ENCODE assay signal across 9 mouse cellular contexts in the genomic region with DNA sequence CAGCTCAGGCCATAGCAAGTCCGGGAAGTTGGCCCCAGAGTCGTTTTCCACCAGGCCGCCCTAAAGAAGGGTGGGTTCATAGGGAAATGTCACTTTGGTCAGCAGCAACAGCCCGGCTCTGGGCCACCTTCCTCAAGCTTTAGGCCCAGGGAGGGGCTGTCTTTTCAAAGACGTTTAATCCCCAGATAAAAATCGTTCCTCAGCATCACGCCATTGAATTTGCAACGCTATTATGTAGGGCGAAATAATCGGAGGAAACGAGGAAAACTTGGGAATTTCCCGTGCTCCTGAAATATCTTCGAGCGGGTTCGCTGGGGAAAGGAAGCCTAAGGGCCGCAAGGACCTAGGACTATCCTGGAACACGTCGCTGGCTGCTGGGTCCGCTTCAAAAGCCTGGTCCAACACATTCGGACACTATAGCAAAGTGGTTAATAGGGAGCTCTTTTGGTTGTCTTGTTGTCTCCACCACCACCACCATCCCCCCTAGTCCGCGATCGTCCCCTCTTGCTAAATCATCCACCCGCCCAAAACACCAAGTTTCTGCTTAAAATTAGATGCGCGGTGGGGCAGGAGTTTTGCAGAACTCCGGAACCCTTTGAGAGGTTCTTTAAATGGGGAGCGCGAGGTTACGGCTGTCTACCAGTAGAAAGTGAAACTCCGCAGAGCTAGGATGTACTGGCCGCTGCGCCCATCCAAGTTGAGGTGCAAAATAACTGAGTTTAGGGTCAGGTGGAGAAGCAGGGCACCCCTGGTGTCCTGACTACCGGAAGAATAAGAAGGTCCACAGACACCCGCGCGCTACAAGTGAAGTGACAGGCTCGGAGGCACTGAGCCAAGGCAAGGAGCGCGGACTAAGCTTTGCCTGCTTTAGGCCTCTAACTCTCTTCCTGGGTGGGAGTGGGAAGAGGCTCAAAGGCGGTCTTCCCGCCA. TPM values are rescaled to one million over a fixed set of nuclear protein-coding genes. Genes with fewer than 3 reads are reported as not detected.
DNase-seq lines count a peak whose midpoint lies in the region; ATAC-seq and TF ChIP-seq lines count a peak whose summit lies in the region.
"Had no signal": no experiment of that assay in that cellular context is flagged by ENCODE, and none has a peak within 500 bp of the region (broad histone marks: within the 10 kb centered on the region; RNA-seq: fewer than 3 reads in every experiment).

No protein-coding gene starts in this region.

- no peak overlapping the region for H3K27ac ChIP-seq in kidney, adult 2 months (ENCODE audit: insufficient read depth, low read depth, low read length)
- 0 out of 2 replicates have a peak overlapping the region, but pooled peaks have one; percentile 2 for H3K27ac ChIP-seq in heart, embryonic 15.5 days
- no peak overlapping the region for H3K27ac ChIP-seq in liver, embryonic 11.5 days (ENCODE audit: low read depth, low read length)

- H3K4me3 ChIP-seq in kidney, adult 2 months (ENCODE audit: insufficient read depth, low read depth, low read length) = peak overlapping the region; percentile 70
- peak overlapping the region; percentile 59 for H3K4me3 ChIP-seq in heart, embryonic 15.5 days
- peak overlapping the region; percentile 43 for H3K4me3 ChIP-seq in liver, embryonic 11.5 days (ENCODE audit: low read depth, low read length)

- H3K36me3 ChIP-seq in kidney, adult 2 months (ENCODE audit: control insufficient read depth, insufficient read depth, low read length) = no peaks in the 10 kb centered on the region
- no peaks in the 10 kb centered on the region for H3K36me3 ChIP-seq in heart, embryonic 15.5 days
- no peaks in the 10 kb centered on the region for H3K36me3 ChIP-seq in liver, embryonic 11.5 days (ENCODE audit: control insufficient read depth, insufficient read depth, low read length)
- H3K36me3 ChIP-seq: G1E had no signal

- H3K9me3 ChIP-seq in heart, embryonic 15.5 days (replicated peaks) = no peaks in the 10 kb centered on the region
- H3K9me3 ChIP-seq in liver, embryonic 11.5 days (ENCODE audit: control insufficient read depth, low read length) = no peaks in the 10 kb centered on the region

- no peak for ATAC-seq in heart, embryonic 15.5 days (replicated peaks; ENCODE audit: insufficient number of reproducible peaks, insufficient read depth, low FRiP score, low read depth)
- ATAC-seq in liver, embryonic 11.5 days (replicated peaks; ENCODE audit: low FRiP score) = no peak

- peak overlapping the region; percentile 53 for H3K9ac ChIP-seq in heart, embryonic 15.5 days
- no peak overlapping the region for H3K9ac ChIP-seq in liver, embryonic 11.5 days (ENCODE audit: low read depth, low read length)

- H3K4me2 ChIP-seq in heart, embryonic 15.5 days = peak overlapping the region; percentile 95
- H3K4me2 ChIP-seq in liver, embryonic 11.5 days = peak overlapping the region; percentile 74

- DNase-seq in kidney, adult 2 months = no peak
- no peak for DNase-seq in kidney, postnatal 25 days
- peak; percentile 54 for DNase-seq in embryo, embryonic 11 days
- no peak for DNase-seq in liver, embryonic 11.5 days (ENCODE audit: low spot score)
- DNase-seq in retina, embryonic 14.5 days (ENCODE audit: low spot score) = peak; percentile 49
- no peak for DNase-seq in layer of hippocampus, adult 18-20 months (ENCODE audit: low spot score in 2 of 2)
- no peak for DNase-seq in thymus, postnatal 0 days (ENCODE audit: low spot score)

- H3K27me3 ChIP-seq in kidney, adult 2 months (replicated peaks; ENCODE audit: control insufficient read depth, insufficient read depth, low read length) = peaks cover 8% of the 10 kb centered on the region
- peaks cover 96% of the 10 kb centered on the region for H3K27me3 ChIP-seq in heart, embryonic 15.5 days
- H3K27me3 ChIP-seq in liver, embryonic 11.5 days (replicated peaks; ENCODE audit: control insufficient read depth, insufficient read depth, low read length) = peaks cover 99% of the 10 kb centered on the region

- no peaks in the 10 kb centered on the region for H3K4me1 ChIP-seq in kidney, adult 2 months (ENCODE audit: control insufficient read depth, insufficient read depth, low read length)
- H3K4me1 ChIP-seq in heart, embryonic 15.5 days (replicated peaks) = peaks cover 43% of the 10 kb centered on the region
- H3K4me1 ChIP-seq in liver, embryonic 11.5 days (replicated peaks; ENCODE audit: control insufficient read depth, insufficient read depth, low read length) = peaks cover 19% of the 10 kb centered on the region

- TF ChIP-seq POLR2A in kidney, adult 2 months (IDR thresholded peaks at IDR 0.05; ENCODE audit: low read depth, low read length) = no peak

- WGBS in kidney, adult 2 months = 4% methylated on average over 42 of the region's 42 CpGs
- WGBS in heart, embryonic 15.5 days = 2% methylated on average over 42 of the region's 42 CpGs
- under 1% methylated on average over 42 of the region's 42 CpGs for WGBS in liver, embryonic 11.5 days

- TF ChIP-seq CTCF in kidney, adult 2 months (conservative IDR thresholded peaks at IDR 0.05; ENCODE audit: insufficient read depth, insufficient read length, low read depth, low read length) = no peak

RNA-seq across cellular contexts. Expression of a gene that starts 1.3 kb away (rescaled TPM):
- polyA plus RNA-seq in kidney, adult 2 months (2012; rRNA removed) = 1.0 and 1.1 TPM in 2 replicates
- 8.6 and 8.9 TPM in 2 replicates for polyA plus RNA-seq in heart, embryonic 15.5 days (2015; fragmentation: Nextera tagmentation; extraction: Ambion mirVana)
- 6.9 and 9.2 TPM in 2 replicates for polyA plus RNA-seq in liver, embryonic 11.5 days (2014; fragmentation: Nextera tagmentation; extraction: Ambion mirVana)
- 1 to 10 TPM; 4.9 to 6.3 TPM for total RNA-seq in layer of hippocampus, adult 18-20 months (2021)
- 1.7 and 2.2 TPM in 2 replicates for polyA plus RNA-seq in thymus, postnatal 0 days (2015; fragmentation: Nextera tagmentation; extraction: Ambion mirVana)
- total RNA-seq: G1E had no signal
- polyA plus RNA-seq: G1E had no signal

Comparison
In these comparisons a context has a peak if more than half of its experiments do, and no peak if none do; other contexts are left out.
1. DNase-seq: peak in embryo, embryonic 11 days (single experiment) and retina, embryonic 14.5 days (single experiment); none in kidney, adult 2 months (single experiment), kidney, postnatal 25 days (0 of 2), liver, embryonic 11.5 days (single experiment), layer of hippocampus, adult 18-20 months (0 of 2) and thymus, postnatal 0 days (single experiment).
2. Peak in every context shown above with its lines, with median percentiles within 50 percentile points of each other: H3K4me3 ChIP-seq.